Mouse (Mus musculus): ENCODE results near the gene Adcyap1.
A peak's percentile ranks its signal among the peaks of the same experiment; 100 is the strongest.

Gene Adcyap1

GRCm38 (mm10) chr17:93198717-93199116 is at the start of gene Adcyap1:
Gene Adcyap1 (plus strand): TSS chr17:93199017.
- DNase-seq (ENCODE audit: low spot score in 2 of 2): no peak

GRCm38 (mm10) chr17:93158280-93158851 is 40.5 kb upstream of the Adcyap1 start:
- peak; percentile 56 to 71 for DNase-seq (ENCODE audit: low spot score in 2 of 2)

GRCm38 (mm10) chr17:93169572-93169971 is 29.2 kb upstream of the Adcyap1 start:
- no peak for DNase-seq (ENCODE audit: low spot score in 2 of 2)

- peak in 1 of 2 experiments; percentile 58 for DNase-seq (ENCODE audit: low spot score in 2 of 2)
These were observed 2.0 kb upstream of the Adcyap1 start for GRCm38 (mm10) chr17:93196846-93197245.

- no peak for DNase-seq (ENCODE audit: low spot score in 2 of 2)
These were observed 604 bp upstream of the Adcyap1 start for GRCm38 (mm10) chr17:93198213-93198612.

- no peak for DNase-seq (ENCODE audit: low spot score in 2 of 2)
These were observed 401 bp downstream of the Adcyap1 start for GRCm38 (mm10) chr17:93199218-93199617.

- DNase-seq (ENCODE audit: low spot score in 2 of 2): peak in 1 of 2 experiments; percentile 33
These were observed 930 bp downstream of the Adcyap1 start for GRCm38 (mm10) chr17:93199747-93200146.

GRCm38 (mm10) chr17:93200386-93201264 is 1.8 kb downstream of the Adcyap1 start:
- DNase-seq (ENCODE audit: low spot score in 2 of 2): no peak

GRCm38 (mm10) chr17:93201265-93201925 is 2.6 kb downstream of the Adcyap1 start:
- DNase-seq (ENCODE audit: low spot score in 2 of 2): peak; percentile 31 to 44

GRCm38 (mm10) chr17:93202165-93203075 is 3.6 kb downstream of the Adcyap1 start:
- peak; percentile 26 to 37 for DNase-seq (ENCODE audit: low spot score in 2 of 2)

- DNase-seq (ENCODE audit: low spot score in 2 of 2): peak; percentile 19 to 21
These were observed 4.5 kb downstream of the Adcyap1 start for GRCm38 (mm10) chr17:93203076-93204031.

- DNase-seq (ENCODE audit: low spot score in 2 of 2): peak in 1 of 2 experiments; percentile 22
These were observed 19.0 kb downstream of the Adcyap1 start for GRCm38 (mm10) chr17:93217785-93218184.

GRCm38 (mm10) chr17:93218640-93219039 is 19.8 kb downstream of the Adcyap1 start:
- no peak for DNase-seq (ENCODE audit: low spot score in 2 of 2)

GRCm38 (mm10) chr17:93237355-93237754 is 38.5 kb downstream of the Adcyap1 start:
- DNase-seq (ENCODE audit: low spot score in 2 of 2): no peak

All from frontal cortex, postnatal 36 days (tissue).